Mouse (Mus musculus) cerebellum, adult 9-11 months (tissue): ENCODE results near the gene Kcnd3.

Experiments used
- DNase-seq: peaks from one replicate; pipeline ENCODE4 v3.0.0; 2022

The Kcnd3 gene

GRCm38 (mm10) chr3:105457657-105458056 is 5.5 kb downstream of the Kcnd3 start:
- DNase-seq, result peak; percentile 65

- DNase-seq, result no peak
Measured at GRCm38 (mm10) chr3:105466538-105466937, 14.4 kb downstream of the Kcnd3 start.

DNA sequence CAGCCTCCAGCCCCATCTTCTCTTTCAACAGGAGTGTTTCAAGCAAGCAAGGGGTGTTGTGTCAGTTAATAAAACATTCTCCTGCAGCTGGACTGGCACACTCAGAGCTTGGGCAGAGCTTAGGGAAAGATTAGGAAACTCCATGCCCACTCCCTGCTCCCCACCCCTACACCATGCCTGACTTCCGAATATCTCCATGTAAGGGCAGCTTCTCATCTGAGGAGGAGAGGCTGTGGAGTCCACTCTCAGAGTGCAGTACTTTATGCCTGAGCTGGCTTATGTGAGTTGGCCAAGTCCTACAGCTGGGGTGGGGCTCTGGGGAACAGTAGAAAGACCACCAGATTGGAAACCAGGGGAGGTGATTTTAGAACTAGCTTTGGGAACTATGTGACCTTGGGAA is 20.4 kb downstream of the Kcnd3 start:
- no peak for DNase-seq

DNA sequence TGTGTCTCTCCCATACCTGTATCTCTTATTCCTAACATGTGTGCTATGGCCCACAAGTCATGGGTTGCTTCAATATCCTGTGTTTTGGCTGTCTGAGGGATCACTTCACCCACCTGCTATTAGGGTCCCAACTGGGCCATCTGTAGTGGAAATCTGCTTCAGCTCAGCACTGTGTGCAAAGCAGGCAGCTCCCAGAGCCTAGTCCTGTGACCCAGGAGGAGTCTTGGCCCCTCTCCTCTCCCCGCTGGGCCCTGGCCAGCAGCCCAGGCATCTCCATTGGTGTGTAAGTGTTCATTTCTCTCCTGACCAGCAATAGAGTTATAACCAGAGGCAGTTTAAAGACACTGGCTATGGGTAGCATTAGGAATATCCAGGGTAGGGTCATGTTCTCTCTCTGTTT is 24.3 kb downstream of the Kcnd3 start:
- peak; percentile 97 for DNase-seq

- peak; percentile 90 for DNase-seq
Measured at GRCm38 (mm10) chr3:105478876-105479275, 26.7 kb downstream of the Kcnd3 start.

GRCm38 (mm10) chr3:105481419-105481818 is 29.3 kb downstream of the Kcnd3 start:
- DNase-seq, result peak; percentile 15

DNA sequence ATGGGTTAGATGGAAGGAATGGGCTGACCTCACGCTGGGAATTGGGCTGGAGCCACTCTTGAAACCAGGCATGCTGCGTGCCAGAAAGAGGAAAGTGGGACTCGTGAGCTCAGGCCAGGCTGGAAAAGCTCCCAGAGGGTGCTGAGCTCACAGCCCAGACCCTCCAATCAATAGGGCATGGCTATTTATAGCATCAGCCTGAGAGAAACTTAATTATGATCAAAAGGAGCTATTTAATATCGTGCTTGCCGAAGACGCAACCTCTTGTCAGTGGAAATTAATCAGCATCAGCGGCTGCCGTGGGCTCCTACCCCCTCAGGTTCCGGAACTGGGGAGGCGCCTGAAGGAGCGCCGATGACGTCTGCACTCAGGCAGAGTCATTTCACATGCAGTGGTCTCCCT is 31.5 kb downstream of the Kcnd3 start:
- DNase-seq, result peak; percentile 11

DNA sequence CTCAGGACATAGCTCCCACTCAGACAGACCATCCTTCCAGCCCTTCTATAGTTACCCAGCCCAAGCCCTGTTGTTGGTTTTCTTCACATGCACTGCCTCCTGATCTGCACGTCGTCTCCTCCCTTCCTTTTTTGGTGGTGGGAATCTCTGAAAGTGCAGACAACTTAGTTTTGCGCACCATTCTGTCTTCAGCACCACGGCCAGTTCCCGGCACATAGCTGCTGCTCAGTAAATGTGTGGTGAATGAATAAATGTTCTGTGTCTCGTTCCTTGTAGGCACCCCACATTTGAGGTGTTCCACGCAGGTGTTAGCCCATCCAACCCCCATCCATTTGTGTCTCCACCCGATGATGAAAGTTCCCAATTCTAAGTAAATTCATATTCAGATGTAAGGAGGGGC is 35.0 kb downstream of the Kcnd3 start:
- DNase-seq, result no peak

DNA sequence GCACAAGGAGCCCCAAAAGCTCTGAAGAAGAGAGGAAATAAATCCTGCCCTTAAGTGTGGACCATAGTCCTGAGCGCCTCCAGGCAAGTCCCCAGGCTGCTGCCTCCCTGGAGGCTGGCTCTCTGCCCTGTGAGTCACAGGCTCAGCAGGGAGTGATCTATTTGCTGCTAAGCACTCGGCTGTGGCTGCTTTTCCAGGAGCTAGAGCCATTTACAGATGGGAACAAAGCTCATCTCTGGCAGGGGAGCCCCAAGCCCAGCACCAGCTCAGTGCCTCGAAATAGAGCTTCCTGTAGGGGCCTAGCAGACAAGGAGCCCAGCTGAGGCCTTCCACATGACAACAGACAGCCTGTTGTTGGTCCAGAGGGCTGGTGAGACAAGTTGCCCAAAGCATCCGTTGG is 37.5 kb downstream of the Kcnd3 start:
- DNase-seq, result peak; percentile 80

DNA sequence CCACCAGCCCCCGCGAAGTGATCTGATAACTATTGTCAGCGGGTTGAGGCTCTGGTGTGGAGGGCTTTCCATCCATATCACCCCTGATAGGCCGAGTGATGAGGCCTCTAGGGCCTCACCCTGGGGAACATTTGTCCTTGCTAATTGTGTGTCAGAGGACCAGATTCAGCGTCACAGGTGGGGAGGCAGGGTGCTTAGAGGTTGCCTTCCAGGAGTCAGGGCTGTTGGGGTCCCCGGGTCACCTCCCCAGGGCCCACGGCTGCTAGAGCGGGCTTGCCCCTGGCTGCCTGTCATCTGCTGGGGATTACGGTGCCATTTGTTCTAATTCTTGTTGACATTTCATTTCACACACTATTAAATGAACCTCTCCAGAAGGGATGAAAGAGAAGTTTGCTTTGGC is 42.8 kb downstream of the Kcnd3 start:
- no peak for DNase-seq

GRCm38 (mm10) chr3:105496216-105496615 is 44.1 kb downstream of the Kcnd3 start:
- DNase-seq, result no peak

DNA sequence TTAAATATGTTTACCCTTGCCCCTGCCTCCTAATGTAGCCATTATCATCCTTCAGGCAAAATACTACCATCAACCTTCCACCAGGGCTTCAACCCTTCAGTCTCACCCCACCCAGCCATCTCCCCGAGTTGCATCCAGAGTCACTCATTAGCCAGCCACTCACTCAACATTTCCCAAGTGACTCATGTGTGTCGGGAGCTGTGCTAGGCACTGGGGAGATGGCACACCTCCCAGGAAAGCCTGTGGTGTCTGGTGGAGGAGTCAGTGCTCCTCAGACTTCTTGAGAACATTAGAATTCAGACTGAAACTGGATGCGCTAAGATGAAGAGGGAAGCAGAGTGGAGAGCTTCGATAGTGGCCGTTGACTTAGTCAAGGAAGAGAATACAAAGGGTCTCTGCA is 44.8 kb downstream of the Kcnd3 start:
- DNase-seq, result no peak

DNA sequence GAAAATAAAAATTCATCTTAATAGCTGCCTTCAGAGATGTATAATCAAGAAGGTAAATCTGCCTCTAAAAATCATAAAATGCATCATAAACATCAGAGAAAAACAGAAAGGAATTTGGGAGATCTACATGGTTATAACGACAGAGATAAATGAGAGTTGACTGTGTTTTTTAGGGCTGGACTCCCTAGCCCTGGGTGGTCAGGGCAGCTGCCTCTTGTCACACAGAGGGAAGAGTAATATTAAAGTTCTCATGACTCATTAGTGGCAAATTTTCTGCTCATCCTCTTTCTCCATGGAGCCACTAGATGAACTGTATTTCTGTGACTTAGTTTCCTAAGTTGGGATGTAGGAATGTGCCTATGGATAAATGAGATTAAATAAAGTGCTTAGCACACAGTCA is 48.9 kb downstream of the Kcnd3 start:
- DNase-seq, result no peak

GRCm38 (mm10) chr3:105504272-105504671 is 52.1 kb downstream of the Kcnd3 start:
- no peak for DNase-seq

DNA sequence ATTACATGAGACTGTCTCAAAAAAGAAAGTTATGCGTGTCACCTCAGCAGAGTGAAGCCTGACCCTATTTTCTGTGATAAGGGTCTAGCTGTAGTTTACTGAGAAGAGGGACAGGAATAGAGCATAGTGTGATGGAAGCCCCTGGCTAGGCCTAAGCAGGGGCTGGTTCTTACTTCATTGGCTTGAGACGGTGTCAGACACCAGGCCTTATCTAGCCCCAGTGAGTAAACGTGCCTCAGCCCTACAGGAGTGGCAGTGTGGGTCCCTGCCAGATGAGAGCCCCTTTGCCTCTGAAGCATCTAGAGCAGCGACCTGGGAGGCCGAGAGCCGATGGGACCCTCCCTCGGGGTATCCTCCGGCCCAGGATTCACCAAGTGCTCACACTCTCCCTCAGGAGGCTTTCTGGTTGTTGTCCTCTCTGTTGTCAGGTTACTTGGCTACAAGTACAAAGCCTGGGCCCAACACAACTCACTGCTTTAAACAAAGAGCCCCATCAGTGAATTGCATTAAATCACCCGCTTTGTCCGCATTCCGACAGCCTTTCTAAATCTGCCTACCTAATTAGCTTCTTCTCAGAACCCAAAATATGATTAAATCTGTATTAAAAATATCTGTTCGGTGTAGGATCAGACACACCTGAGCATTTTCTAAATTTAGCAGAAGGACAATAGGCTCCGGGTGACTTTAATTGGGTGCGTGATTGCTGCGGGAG is 53.2 kb downstream of the Kcnd3 start:
- DNase-seq, result no peak

DNA sequence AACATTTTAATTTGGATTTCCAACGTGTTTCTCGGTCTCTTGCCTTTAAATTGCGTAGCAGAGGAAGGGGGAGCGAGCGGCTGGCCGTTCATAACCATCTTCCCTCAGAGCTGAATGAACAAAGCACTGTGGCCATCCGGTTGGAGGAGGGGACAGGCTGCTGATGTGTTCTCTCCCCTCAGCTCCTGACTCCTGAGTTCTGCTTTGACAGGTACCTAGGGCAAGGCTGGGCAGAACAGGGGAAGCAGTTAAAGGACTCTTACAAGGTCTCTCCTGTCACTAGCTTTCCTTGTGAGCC is 53.7 kb downstream of the Kcnd3 start:
- no peak for DNase-seq

DNA sequence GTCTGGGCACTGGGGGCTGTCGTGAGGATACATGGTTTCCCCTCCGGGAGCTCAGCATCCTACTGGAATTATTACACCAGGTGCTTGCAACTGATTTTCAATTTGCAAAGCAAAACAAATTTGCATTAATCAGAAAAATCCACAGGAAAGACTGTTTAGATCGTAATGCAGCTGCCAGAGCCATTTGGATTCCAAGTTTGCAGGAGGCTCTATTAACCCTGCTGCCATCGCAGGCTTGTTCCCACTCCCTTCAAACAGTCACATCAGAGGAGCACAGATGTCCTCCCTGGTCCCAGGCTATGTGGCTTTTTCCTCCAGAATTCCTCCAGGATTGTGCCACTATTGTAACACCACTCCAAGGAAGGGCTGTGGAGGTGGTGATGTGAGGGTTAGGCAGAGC is 54.5 kb downstream of the Kcnd3 start:
- DNase-seq, result no peak

DNA sequence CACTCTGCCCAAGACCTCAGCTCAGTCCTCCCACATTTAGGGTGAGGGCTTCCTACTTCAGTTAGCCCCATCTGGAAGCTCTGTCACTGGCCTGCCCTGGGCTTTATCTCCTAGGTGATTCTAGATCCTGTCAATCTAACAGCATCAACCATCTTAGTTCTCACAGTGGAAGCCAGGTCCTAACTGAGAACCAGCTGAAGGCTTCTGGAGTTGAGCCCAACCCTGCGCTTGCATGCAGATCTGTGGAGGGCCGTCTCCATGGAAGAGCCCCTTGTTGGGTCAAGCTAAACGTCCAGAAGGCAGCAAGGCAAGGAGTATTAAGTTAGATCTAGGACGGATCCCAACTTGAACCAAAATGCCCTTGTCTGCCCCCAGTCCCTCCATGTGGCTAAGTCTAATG is 57.2 kb downstream of the Kcnd3 start:
- DNase-seq, result no peak

- DNase-seq, result no peak
Measured at GRCm38 (mm10) chr3:105511836-105512235, 59.7 kb downstream of the Kcnd3 start.

- DNase-seq, result no peak
Measured at GRCm38 (mm10) chr3:105514215-105514614, 62.1 kb downstream of the Kcnd3 start.

DNA sequence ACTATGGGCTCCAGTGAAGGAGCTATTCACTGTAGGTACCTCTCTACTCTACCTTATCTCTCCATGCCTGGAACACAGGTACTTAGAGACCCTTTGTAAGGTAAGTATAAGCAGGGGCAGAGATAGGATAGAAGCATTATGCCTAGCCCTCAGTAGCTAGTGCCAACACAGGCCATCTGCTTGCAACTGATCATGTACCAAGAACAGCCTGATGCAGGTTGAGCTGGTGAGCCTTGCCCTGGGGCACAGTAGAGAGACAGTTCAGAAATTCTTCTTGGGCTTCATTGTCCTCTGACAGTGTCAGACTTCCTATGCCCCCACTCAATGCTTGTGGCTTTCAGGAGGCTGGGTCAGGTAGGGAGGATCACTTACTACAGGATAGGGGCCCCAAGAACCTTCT is 62.9 kb downstream of the Kcnd3 start:
- DNase-seq, result peak; percentile 75

DNA sequence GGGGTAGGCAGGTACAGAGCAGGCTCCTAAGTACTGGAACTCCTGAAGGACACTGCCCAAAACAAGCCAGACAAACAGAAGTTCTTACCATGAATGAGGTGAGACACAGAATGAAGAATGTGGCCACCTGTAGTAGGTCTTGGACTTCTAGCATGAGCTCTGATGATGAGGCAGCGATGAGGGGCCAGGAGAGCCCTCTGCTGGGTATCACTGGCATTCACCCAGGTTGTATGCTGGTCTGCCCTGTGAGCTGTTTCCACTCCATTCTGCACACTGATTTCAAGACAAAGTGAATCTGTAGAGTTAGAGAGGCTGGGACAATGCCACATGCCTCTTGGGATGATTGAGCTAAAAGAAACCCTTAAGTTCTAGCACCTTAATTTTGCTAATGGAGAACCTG is 63.5 kb downstream of the Kcnd3 start:
- DNase-seq, result no peak

DNA sequence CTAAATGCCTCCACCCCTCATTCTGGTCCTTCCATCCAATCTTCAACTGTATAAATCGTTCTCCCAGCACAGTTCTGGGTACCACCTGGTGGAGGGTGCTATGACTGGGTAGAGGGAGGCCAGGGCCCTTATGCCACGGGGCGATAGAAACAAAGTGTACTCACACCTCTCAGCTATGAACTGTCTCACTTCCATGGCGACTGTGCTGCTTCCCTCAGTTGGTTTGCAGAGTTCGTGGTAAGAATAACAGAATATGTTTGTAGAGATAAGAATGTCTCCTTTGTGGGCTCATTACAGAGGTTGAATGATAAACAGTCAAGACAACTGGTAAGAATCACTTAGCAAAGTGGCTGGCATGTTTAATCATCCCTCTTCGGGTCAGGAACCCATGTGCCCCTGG is 68.3 kb downstream of the Kcnd3 start:
- DNase-seq, result no peak

DNA sequence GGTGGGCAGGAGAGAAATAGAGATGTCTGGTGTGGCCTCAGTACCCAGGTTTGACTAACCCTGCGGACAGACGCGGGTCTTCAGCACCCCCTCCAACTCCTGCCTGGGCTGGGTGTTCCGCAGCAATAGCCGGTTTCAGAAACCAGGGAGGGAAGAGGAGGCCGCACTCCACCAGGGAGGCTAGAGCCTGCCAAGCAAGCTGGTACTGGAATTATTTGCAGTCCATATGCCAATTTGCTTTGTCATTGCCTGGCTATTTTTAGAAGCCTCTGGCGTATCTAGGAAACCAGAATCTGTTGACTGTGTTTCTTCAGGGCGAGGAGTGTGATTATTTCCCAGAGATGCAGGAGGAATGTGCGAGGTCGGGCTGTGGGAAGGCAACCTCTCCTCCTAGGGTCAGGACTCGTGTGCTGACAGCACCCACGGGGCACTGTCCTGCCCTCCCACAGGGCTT is 69.1 kb downstream of the Kcnd3 start:
- peak; percentile 94 for DNase-seq

- no peak for DNase-seq
Measured at GRCm38 (mm10) chr3:105521639-105522038, 69.5 kb downstream of the Kcnd3 start.

GRCm38 (mm10) chr3:105528860-105529259 is 76.7 kb downstream of the Kcnd3 start:
- no peak for DNase-seq
